Mouse (Mus musculus) CD4-positive, CD25-positive, alpha-beta regulatory T cell, adult 2 months (primary cell): ENCODE data around the gene Mettl26.

Experiments used
- DNase-seq: peaks from one replicate; pipeline ENCODE4 v3.0.0-alpha.2; 2012; ENCODE audit warnings: low read depth, low spot score

Gene Mettl26

DNA sequence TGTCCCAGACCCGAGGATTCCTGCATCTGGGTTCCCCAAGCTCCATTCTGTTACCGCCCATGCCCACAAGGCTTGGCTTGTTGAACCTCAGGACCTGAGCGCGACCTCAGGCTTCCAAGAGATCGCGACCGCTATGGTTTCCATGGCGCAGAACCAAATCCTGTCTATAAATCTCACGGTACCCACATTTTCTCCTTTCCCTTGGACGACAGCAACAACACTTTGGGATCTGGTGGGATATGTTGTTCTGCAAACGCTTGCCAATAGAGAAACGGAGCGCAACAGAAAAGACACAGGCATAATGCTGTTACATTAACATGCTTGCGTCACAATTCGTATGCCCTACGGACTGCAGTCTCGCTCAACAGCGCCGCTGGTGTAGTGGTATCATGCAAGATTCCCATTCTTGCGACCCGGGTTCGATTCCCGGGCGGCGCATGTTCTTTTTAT is at the start of gene Mettl26:
Gene Mettl26, plus strand, starts transcription at position 354 of the 450 bp plus-strand sequence.
- DNase-seq, result peak; percentile 96

DNA sequence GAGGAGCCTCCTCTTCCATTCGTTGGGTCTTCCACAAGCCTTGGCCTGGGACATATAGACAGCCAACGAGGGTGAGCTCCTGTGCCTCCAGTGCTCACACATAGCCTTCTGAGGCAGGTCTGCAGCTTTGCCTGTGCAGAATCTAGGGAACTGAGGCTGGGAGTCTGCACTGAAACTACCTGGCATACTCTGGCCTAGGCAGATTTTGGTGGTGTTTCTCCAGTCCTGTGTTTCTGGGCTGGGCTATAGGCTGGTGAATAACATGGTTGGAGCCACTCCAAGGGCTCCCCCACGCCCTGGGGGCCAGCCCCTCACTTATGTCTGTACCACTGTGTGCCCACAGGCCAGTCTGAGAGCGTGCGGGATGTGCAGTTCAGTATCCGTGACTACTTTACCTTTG is 49.6 kb upstream of the Mettl26 start:
- DNase-seq, result no peak

GRCm38 (mm10) chr17:25825984-25826570 is 48.8 kb upstream of the Mettl26 start:
- DNase-seq, result no peak

DNA sequence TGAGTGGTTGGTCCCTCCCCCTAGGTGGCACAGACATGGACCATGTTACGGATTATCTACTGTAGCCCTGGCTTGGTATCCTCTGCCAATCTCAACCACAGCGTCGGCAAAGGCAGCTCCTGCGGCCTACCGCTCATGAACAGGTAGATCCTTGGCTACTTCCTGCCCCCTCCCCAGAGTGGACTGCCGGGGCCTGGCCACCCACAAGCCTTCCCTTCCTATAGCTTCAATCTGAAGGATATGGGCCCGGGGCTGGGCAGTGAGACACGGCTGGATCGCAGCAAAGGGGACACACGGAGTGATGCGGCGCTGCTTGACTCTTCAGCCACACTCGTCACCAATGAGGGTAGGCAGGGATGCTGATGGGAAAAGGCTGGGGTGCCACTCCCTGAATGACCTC is 47.9 kb upstream of the Mettl26 start:
- DNase-seq, result no peak

- no peak for DNase-seq
Observed at GRCm38 (mm10) chr17:25827546-25828222, 47.2 kb upstream of the Mettl26 start.

GRCm38 (mm10) chr17:25828223-25828594 is 46.7 kb upstream of the Mettl26 start:
- DNase-seq, result no peak

DNA sequence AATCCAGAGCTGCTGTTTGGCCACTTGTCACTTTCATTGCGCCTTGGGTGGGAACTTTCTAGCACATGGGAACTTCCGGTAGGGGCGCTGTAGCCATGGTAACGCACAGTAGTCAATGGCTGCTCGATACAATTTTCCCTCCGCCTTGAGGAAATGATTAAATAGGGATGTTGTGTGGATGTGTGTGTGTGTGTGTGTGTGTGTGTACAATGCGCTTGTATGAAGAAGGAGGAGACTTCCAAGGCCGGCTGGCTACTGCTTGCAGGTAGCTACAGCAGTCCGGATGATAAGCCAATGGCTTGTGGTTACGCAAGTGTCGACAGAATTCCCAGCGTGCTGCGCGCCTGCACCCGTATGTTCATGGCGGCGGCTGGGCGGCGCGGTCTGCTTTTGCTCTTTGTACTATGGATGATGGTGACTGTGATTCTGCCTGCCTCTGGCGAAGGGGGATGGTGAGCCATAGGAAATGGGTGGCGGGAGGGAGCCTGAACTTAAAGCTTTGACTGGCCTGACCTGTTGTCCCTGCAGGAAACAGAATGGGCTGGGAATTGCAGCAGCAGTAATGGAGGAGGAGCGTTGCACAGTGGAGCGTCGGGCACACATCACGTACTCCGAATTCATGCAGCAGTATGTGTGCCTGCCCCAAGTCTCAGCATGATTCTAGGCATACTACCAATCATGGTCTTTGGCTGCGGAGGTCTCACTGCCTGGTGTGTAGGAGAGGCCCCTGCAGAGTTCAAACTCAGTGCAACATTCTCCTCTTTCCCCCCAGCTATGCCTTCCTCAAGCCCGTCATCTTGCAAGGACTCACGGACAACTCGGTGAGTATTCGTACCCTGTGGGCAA is 45.9 kb upstream of the Mettl26 start, which contains the start of gene Jmjd8:
Gene Jmjd8, plus strand, starts transcription at position 156 of the 846 bp plus-strand sequence.
- peak; percentile 87 for DNase-seq

DNA sequence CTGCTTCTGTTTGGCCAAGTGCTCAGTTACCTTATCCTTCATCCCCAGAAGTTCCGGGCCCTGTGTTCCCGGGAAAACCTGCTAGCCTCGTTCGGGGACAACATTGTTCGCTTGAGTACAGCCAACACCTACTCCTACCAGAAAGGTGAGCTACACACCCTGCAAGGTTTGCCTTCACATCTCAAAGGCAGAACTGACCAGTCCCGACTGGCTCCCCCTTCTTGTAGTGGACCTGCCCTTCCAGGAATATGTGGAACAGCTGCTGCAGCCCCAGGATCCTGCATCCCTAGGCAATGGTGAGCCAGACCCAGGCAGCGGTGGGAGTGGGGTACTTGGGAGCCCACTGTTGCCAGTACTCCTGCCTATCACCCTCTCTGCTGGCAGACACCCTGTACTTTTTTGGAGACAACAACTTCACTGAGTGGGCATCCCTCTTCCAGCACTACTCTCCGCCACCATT is 45.3 kb upstream of the Mettl26 start:
- no peak for DNase-seq

- no peak for DNase-seq
Observed at GRCm38 (mm10) chr17:25830200-25830753, 44.6 kb upstream of the Mettl26 start.

GRCm38 (mm10) chr17:25830806-25831431 is 44.0 kb upstream of the Mettl26 start:
- DNase-seq, result no peak

GRCm38 (mm10) chr17:25831451-25832281 is 43.2 kb upstream of the Mettl26 start:
- no peak for DNase-seq

DNA sequence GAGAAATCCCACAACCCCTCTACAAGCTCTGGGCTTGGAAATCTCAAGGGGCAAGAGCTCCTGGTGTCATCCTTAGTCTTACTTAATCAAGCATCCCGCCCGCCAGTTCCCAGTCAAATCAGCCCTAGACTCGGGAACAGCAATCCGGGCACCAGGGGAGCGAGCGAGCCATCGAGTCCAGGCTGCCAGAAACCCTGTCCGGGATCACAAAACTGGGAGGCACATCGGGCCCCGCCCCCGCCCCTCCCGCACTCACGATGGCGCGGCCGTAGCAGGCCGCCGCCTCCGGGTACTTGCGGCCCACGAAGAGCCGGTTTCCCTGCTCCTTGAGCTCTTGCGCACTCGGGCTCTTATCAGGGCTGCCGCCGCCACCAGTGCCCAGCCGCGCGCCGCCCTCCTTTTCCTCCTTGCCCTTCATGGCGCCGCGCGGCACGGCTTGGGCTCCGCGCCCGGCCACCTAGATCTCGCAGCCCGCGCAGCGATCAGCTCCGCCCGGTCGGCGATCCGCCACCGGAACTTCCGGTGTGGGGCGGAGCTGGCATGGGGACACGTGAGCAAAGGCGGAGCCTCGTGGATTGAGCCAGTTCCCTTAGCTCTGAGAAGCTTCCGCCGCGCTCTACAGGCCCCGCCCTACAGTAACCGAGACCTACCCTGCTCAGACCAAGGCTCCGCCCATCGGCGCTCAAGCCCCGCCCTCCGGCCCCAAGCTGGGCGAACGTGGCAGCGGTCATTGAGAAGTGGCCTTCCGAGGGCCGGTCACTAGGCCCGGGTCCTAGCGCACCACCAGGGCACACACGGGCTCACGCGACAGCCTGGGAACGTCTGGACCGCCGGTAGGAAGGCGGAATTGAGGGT is 42.2 kb upstream of the Mettl26 start:
- DNase-seq, result peak; percentile 98

DNA sequence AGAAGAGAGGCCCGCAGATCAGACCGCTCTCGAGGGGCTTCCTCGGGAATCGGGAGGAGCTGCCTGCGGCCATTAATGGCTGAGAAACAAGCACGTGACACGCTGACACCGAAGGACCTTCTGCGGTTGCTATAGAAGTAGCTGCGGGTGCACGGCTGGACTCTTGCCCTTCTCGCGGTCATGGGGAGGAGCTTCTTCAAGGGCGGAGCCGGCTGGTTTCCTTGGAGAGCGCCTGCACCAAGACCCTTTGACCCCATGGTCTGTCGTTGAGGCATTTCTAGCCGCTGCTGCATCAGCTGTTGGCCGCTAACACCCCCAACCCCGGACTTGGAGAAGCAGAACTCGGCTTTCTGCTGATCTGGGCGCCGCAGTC is 41.6 kb upstream of the Mettl26 start, which contains the start of gene Stub1:
Gene Stub1, minus strand, starts transcription at position 114 of the 373 bp plus-strand sequence.
- DNase-seq, result peak; percentile 64

DNA sequence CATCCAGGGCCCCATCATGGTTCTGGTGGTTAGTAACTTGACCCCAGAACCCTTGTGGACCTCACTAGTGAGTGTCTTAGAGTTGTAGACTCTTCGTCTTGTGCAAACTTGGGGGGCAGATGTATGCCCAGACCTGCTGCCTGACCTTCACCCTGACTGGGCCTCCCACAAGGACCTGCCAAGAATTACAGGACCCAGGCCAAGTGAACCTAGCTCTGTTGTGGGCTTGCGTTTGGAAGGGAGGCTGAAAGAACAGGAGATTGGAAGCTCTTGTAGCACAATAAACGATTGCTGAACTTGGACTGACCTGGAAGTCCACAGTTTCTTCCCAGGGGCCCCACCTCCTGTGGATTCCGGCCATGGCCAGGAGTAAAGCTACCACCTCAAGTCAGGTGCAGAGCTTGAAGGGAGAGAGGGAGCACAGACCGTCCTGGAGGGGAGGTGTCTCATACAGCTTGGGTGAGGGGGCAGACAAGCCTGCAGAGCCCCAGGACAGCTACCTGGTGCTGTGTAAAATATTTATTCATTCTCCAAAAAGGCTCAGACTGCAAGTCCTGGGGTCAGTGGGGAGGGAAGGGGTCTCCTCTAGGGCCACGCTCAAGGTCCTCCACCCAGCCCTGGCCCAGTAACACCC is 40.8 kb upstream of the Mettl26 start:
- no peak for DNase-seq

DNA sequence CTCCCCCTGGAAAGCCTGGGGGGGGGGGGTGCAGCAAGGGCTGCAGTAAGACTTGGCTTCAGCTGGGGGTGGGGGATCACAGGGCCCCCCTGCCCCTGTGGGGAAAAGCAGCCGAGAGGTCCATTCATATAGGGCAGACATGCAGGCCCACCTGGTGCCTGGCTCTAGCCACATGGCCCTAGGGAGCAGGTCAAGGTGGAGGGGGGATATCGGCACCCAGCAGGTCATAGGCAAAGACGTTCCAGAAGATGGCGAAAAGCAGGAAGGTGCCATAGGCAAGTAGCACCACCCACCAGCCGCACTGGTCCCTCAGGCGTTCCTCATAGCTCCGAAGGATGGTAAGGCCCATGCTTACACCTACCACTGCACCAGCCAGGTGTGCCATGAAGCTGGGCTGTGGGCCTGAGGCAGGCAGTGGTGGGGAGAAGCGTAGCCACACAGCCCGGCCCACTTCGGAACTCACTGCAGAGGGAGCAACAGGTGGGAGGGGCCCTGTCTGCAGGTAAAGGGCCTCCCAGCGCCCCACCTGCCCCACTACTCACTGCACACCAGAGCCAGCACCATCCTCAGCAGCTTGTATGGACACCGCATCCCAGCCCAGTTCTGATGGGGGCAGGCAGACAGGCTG is 40.2 kb upstream of the Mettl26 start:
- no peak for DNase-seq

GRCm38 (mm10) chr17:25835301-25835700 is 39.6 kb upstream of the Mettl26 start:
- DNase-seq, result no peak

DNA sequence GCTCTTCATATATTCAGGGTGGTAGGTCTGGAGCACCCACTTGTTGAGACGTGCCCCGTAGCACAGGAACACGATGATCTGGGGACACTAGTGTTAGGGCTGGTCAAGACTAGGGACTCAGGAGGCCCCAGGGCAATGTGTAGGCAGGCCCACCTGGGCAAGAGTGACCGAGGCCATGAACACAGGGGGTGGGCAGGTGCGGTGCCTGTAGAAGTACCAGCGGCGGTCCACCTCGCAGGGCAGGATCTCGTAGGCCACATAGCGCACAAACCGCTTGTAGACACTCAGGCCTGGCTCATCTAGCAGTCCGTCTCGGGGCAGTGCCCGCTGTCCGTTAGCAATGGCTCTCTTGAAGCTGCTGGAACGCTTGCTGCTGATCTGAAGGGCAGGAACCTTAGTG is 39.1 kb upstream of the Mettl26 start:
- no peak for DNase-seq

GRCm38 (mm10) chr17:25836397-25837075 is 38.3 kb upstream of the Mettl26 start:
- no peak for DNase-seq
